Mouse (Mus musculus): ENCODE measurements at regions not wholly inside any gene's neighbourhood (a gene's known extent, or its start where the extent isn't known, plus 50 kb on each side); places are given as distances from the start of the nearest gene placed in this dataset.

GRCm38 (mm10) chr9:95331275-95331674 is 75.2 kb downstream of the Chst2 start:
- DNase-seq: no peak

- no peak for DNase-seq
These were observed 76.4 kb downstream of the Chst2 start for GRCm38 (mm10) chr9:95330097-95330496.

GRCm38 (mm10) chr9:95329053-95329430 is 77.5 kb downstream of the Chst2 start:
- no peak for DNase-seq

GRCm38 (mm10) chr9:95328261-95329052 is 78.1 kb downstream of the Chst2 start:
- DNase-seq: no peak

GRCm38 (mm10) chr9:95327771-95328170 is 78.8 kb downstream of the Chst2 start:
- DNase-seq: peak in 1 of 2 experiments; percentile 2

- no peak for DNase-seq
These were observed 82.9 kb downstream of the Chst2 start for GRCm38 (mm10) chr9:95323622-95324021.

GRCm38 (mm10) chr9:95322893-95323292 is 83.6 kb downstream of the Chst2 start:
- DNase-seq: no peak

- no peak for DNase-seq
These were observed 84.5 kb downstream of the Chst2 start for GRCm38 (mm10) chr9:95322031-95322430.

- no peak for DNase-seq
These were observed 87.6 kb downstream of the Chst2 start for GRCm38 (mm10) chr9:95318926-95319325.

- DNase-seq: no peak
These were observed 89.8 kb downstream of the Chst2 start for GRCm38 (mm10) chr9:95316726-95317125.

- DNase-seq: no peak
These were observed 91.4 kb downstream of the Chst2 start for GRCm38 (mm10) chr9:95315080-95315479.

GRCm38 (mm10) chr9:95311671-95312070 is 94.9 kb downstream of the Chst2 start:
- no peak for DNase-seq

GRCm38 (mm10) chr9:95289008-95289407 is 117.5 kb downstream of the Chst2 start:
- no peak for DNase-seq

- DNase-seq: no peak
These were observed 123.5 kb downstream of the Chst2 start for GRCm38 (mm10) chr9:95282996-95283395.

- no peak for DNase-seq
These were observed 124.0 kb downstream of the Chst2 start for GRCm38 (mm10) chr9:95282502-95282901.
